Mouse (Mus musculus) lung, adult 2 months (tissue): ENCODE measurements around the gene Hoxc6.

Experiments
- CTCF ChIP-seq: fragments of 200-500 bp; IDR thresholded peaks from 2 replicates; pipeline ENCODE4 v1.5.1; 2011; ENCODE audit warnings: mild to moderate bottlenecking, low read length, control low read depth; ENCODE audit not compliant: insufficient read depth
- POLR2A ChIP-seq: fragments of 200-500 bp; IDR thresholded peaks from 2 replicates; pipeline ENCODE4 v1.6.1; 2011; ENCODE audit warnings: low read depth, mild to moderate bottlenecking, control low read depth, low read length, borderline replicate concordance; ENCODE audit errors: extremely low read depth

GRCm38 (mm10) chr15:102965003-102965891 is 32.8 kb upstream of the Hoxc6 start:
- TF ChIP-seq CTCF (no peak), POLR2A (no peak)
